In the genomic region with DNA sequence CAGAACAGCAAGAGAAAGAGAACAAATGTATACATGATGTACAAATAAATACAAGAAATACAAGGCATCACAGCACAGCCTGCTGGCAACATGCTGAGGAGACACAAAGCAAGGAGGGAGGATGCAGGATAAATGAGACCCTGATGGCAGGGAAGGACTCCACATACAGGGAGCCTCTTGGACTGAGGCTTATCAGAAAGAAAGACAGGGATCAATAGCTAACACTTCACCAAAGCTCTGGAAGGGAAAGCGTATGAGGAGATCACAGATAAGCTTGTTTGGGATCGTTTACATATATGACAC, we compare ENCODE assay signal across 11 mouse cellular contexts.
DNase-seq lines count a peak whose midpoint lies in the region; ATAC-seq and TF ChIP-seq lines count a peak whose summit lies in the region.
"Had no signal": no experiment of that assay in that cellular context is flagged by ENCODE, and none has a peak within 500 bp of the region (broad histone marks: within the 10 kb centered on the region; RNA-seq: fewer than 3 reads in every experiment).

No protein-coding gene starts in this region.

- no peak overlapping the region for H3K4me3 ChIP-seq in hindbrain, embryonic 10.5 days
- H3K4me3 ChIP-seq in hindbrain, embryonic 12.5 days, result no peak overlapping the region
- no peak overlapping the region for H3K4me3 ChIP-seq in lung, embryonic 16.5 days (ENCODE audit: low read length)
- no peak overlapping the region for H3K4me3 ChIP-seq in forebrain, embryonic 15.5 days
- H3K4me3 ChIP-seq in midbrain, postnatal 0 days (ENCODE audit: low read depth, low read length), result no peak overlapping the region
- H3K4me3 ChIP-seq: limb, embryonic 12.5 days had no signal

- no peaks in the 10 kb centered on the region for H3K27me3 ChIP-seq in hindbrain, embryonic 10.5 days (ENCODE audit: insufficient read depth, poor library complexity, severe bottlenecking)
- H3K27me3 ChIP-seq in hindbrain, embryonic 12.5 days, result no peaks in the 10 kb centered on the region
- no peaks in the 10 kb centered on the region for H3K27me3 ChIP-seq in lung, embryonic 16.5 days (ENCODE audit: control insufficient read depth, insufficient read depth, low read depth, low read length)
- no peaks in the 10 kb centered on the region for H3K27me3 ChIP-seq in forebrain, embryonic 15.5 days
- no peaks in the 10 kb centered on the region for H3K27me3 ChIP-seq in midbrain, postnatal 0 days (ENCODE audit: insufficient read depth, low read length)
- H3K27me3 ChIP-seq: limb, embryonic 12.5 days had no signal

- peaks cover 26% of the 10 kb centered on the region for H3K4me1 ChIP-seq in hindbrain, embryonic 10.5 days (replicated peaks)
- H3K4me1 ChIP-seq in hindbrain, embryonic 12.5 days, result peaks cover 5% of the 10 kb centered on the region; the same call in 1 of the 2 replicates
- H3K4me1 ChIP-seq in lung, embryonic 16.5 days (replicated peaks; ENCODE audit: control insufficient read depth, insufficient read depth, low read length), result peaks cover 20% of the 10 kb centered on the region
- H3K4me1 ChIP-seq in forebrain, embryonic 15.5 days, result peaks cover 9% of the 10 kb centered on the region
- H3K4me1 ChIP-seq in midbrain, postnatal 0 days (ENCODE audit: insufficient read depth, low read length), result peaks cover 3% of the 10 kb centered on the region; the same call in 1 of the 2 replicates

- H3K36me3 ChIP-seq in hindbrain, embryonic 10.5 days, result no peaks in the 10 kb centered on the region
- no peaks in the 10 kb centered on the region for H3K36me3 ChIP-seq in hindbrain, embryonic 12.5 days
- no peaks in the 10 kb centered on the region for H3K36me3 ChIP-seq in lung, embryonic 16.5 days (ENCODE audit: control insufficient read depth, insufficient read depth, low read length)
- H3K36me3 ChIP-seq in forebrain, embryonic 15.5 days, result no peaks in the 10 kb centered on the region
- H3K36me3 ChIP-seq in midbrain, postnatal 0 days (ENCODE audit: insufficient read depth, low read length), result no peaks in the 10 kb centered on the region
- H3K36me3 ChIP-seq: limb, embryonic 12.5 days had no signal

- peak overlapping the region; percentile 40 for H3K27ac ChIP-seq in hindbrain, embryonic 10.5 days
- H3K27ac ChIP-seq in hindbrain, embryonic 12.5 days, result no peak overlapping the region
- 0 out of 2 replicates have a peak overlapping the region, but pooled peaks have one; percentile 7 for H3K27ac ChIP-seq in lung, embryonic 16.5 days (ENCODE audit: low read length)
- 0 out of 2 replicates have a peak overlapping the region, but pooled peaks have one; percentile 27 for H3K27ac ChIP-seq in forebrain, embryonic 15.5 days (replicated peaks)
- H3K27ac ChIP-seq in midbrain, postnatal 0 days (ENCODE audit: low read depth, low read length), result no peak overlapping the region
- H3K27ac ChIP-seq: limb, embryonic 12.5 days had no signal

- DNase-seq in hindbrain, embryonic 10.5 days (ENCODE audit: low spot score), result no peak
- DNase-seq in lung, postnatal 25 days (ENCODE audit: low spot score), result no peak
- DNase-seq in midbrain, postnatal 0 days (ENCODE audit: low spot score), result peak; percentile 55
- no peak for DNase-seq in left cerebral cortex, postnatal 4 days
- DNase-seq in thymus, postnatal 25 days, result no peak
- DNase-seq: gastrocnemius, postnatal 14 days; kidney, adult 9 months had no signal

- H3K9me3 ChIP-seq in hindbrain, embryonic 10.5 days, result no peaks in the 10 kb centered on the region
- no peaks in the 10 kb centered on the region for H3K9me3 ChIP-seq in hindbrain, embryonic 12.5 days (replicated peaks)
- H3K9me3 ChIP-seq in lung, embryonic 16.5 days (ENCODE audit: control insufficient read depth, low read length), result no peaks in the 10 kb centered on the region
- no peaks in the 10 kb centered on the region for H3K9me3 ChIP-seq in forebrain, embryonic 15.5 days
- no peaks in the 10 kb centered on the region for H3K9me3 ChIP-seq in midbrain, postnatal 0 days (ENCODE audit: low read length)
- H3K9me3 ChIP-seq: limb, embryonic 12.5 days had no signal

- TF ChIP-seq CTCF in midbrain, postnatal 0 days (IDR thresholded peaks at IDR 0.05), result peak; percentile 73

- intact Hi-C loops in left cerebral cortex, postnatal 4 days (cut with DNase I), result no loop called here

- H3K4me2 ChIP-seq in hindbrain, embryonic 12.5 days (replicated peaks), result no peak overlapping the region
- no peak overlapping the region for H3K4me2 ChIP-seq in lung, embryonic 16.5 days (ENCODE audit: low read depth, low read length)
- no peak overlapping the region for H3K4me2 ChIP-seq in forebrain, embryonic 15.5 days (replicated peaks)
- no peak overlapping the region for H3K4me2 ChIP-seq in midbrain, postnatal 0 days (ENCODE audit: low read depth, low read length, poor library complexity, severe bottlenecking)
- H3K4me2 ChIP-seq: limb, embryonic 12.5 days had no signal

- H3K9ac ChIP-seq in hindbrain, embryonic 12.5 days, result no peak overlapping the region
- no peak overlapping the region for H3K9ac ChIP-seq in lung, embryonic 16.5 days (ENCODE audit: low read length)
- H3K9ac ChIP-seq in forebrain, embryonic 15.5 days (replicated peaks), result no peak overlapping the region
- no peak overlapping the region for H3K9ac ChIP-seq in midbrain, postnatal 0 days (replicated peaks; ENCODE audit: low read length, poor library complexity, severe bottlenecking)
- H3K9ac ChIP-seq: limb, embryonic 12.5 days had no signal

- no peak for ATAC-seq in hindbrain, embryonic 12.5 days (ENCODE audit: low FRiP score)
- peak; percentile 55 for ATAC-seq in lung, embryonic 16.5 days (ENCODE audit: low read depth)
- peak; percentile 44; the same call in 1 of the 2 replicates for ATAC-seq in forebrain, embryonic 15.5 days (replicated peaks)
- peak; percentile 49; the same call in 1 of the 2 replicates for ATAC-seq in midbrain, postnatal 0 days (ENCODE audit: low FRiP score)

- 84% methylated on average over 2 of the region's 2 CpGs for WGBS in hindbrain, embryonic 10.5 days
- WGBS in hindbrain, embryonic 12.5 days, result 86% methylated on average over 2 of the region's 2 CpGs
- 43% methylated on average over 2 of the region's 2 CpGs for WGBS in lung, embryonic 16.5 days
- 66% methylated on average over 2 of the region's 2 CpGs for WGBS in forebrain, embryonic 15.5 days
- WGBS in midbrain, postnatal 0 days, result 59% methylated on average over 2 of the region's 2 CpGs

Comparison
In these comparisons a context has a peak if more than half of its experiments do, and no peak if none do; other contexts are left out.
1. H3K27ac ChIP-seq: peak in hindbrain, embryonic 10.5 days (single experiment), lung, embryonic 16.5 days (single experiment) and forebrain, embryonic 15.5 days (single experiment); none in hindbrain, embryonic 12.5 days (single experiment) and midbrain, postnatal 0 days (single experiment).